Mouse (Mus musculus): ENCODE measurements around the gene Ndufv3.

Ndufv3 gene

GRCm38 (mm10) chr17:31556253-31556652 is 36.3 kb downstream of the Ndufv3 start:
- DNase-seq (ENCODE audit: low read depth, low spot score) = no peak

GRCm38 (mm10) chr17:31557124-31557880 is 37.4 kb downstream of the Ndufv3 start:
- no peak for DNase-seq (ENCODE audit: low read depth, low spot score)

- no peak for DNase-seq (ENCODE audit: low read depth, low spot score)
Observed at GRCm38 (mm10) chr17:31557947-31558542, 38.1 kb downstream of the Ndufv3 start.

GRCm38 (mm10) chr17:31559021-31559789 is 39.3 kb downstream of the Ndufv3 start:
- no peak for DNase-seq (ENCODE audit: low read depth, low spot score)

- no peak for DNase-seq (ENCODE audit: low read depth, low spot score)
Observed at GRCm38 (mm10) chr17:31563632-31564014, 43.7 kb downstream of the Ndufv3 start.

- DNase-seq (ENCODE audit: low read depth, low spot score) = peak; percentile 99
Observed at GRCm38 (mm10) chr17:31564015-31564857, 44.3 kb downstream of the Ndufv3 start, which contains the start of gene Pknox1. TSS of gene Pknox1 (plus strand) at chr17:31564734.

- no peak for DNase-seq (ENCODE audit: low read depth, low spot score)
Observed at GRCm38 (mm10) chr17:31564858-31565140, 44.9 kb downstream of the Ndufv3 start.

GRCm38 (mm10) chr17:31565141-31566056 is 45.5 kb downstream of the Ndufv3 start:
- peak; percentile 55 for DNase-seq (ENCODE audit: low read depth, low spot score)

- DNase-seq (ENCODE audit: low read depth, low spot score) = no peak
Observed at GRCm38 (mm10) chr17:31566276-31566675, 46.4 kb downstream of the Ndufv3 start.

GRCm38 (mm10) chr17:31569756-31570155 is 49.8 kb downstream of the Ndufv3 start:
- DNase-seq (ENCODE audit: low read depth, low spot score) = no peak

- peak; percentile 86 for DNase-seq (ENCODE audit: low read depth, low spot score)
Observed at GRCm38 (mm10) chr17:31570321-31570925, 50.5 kb downstream of the Ndufv3 start.

GRCm38 (mm10) chr17:31571689-31572088 is 51.8 kb downstream of the Ndufv3 start:
- DNase-seq (ENCODE audit: low read depth, low spot score) = no peak

GRCm38 (mm10) chr17:31574662-31575061 is 54.7 kb downstream of the Ndufv3 start:
- peak; percentile 67 for DNase-seq (ENCODE audit: low read depth, low spot score)

- no peak for DNase-seq (ENCODE audit: low read depth, low spot score)
Observed at GRCm38 (mm10) chr17:31576394-31577175, 56.7 kb downstream of the Ndufv3 start.

GRCm38 (mm10) chr17:31580344-31580743 is 60.4 kb downstream of the Ndufv3 start:
- DNase-seq (ENCODE audit: low read depth, low spot score) = no peak

All from 3T3-L1 (cell line).